Mouse (Mus musculus) thymus, adult 2 months (tissue): ENCODE results near the gene Sertad4. TPM values are rescaled to one million over a fixed set of nuclear protein-coding genes. Genes with fewer than 3 reads are reported as not detected.

Experiments used
- DNase-seq: peaks from one replicate; pipeline ENCODE4 v3.0.0; 2021
- H3K27ac ChIP-seq: fragments of 200-500 bp; 2 replicates; pipeline ENCODE4 v1.5.1; 2012; ENCODE audit warnings: low read length, control low read depth; ENCODE audit not compliant: control insufficient read depth, insufficient read depth
- H3K27me3 ChIP-seq: fragments of 200-500 bp; 2 replicates; pipeline ENCODE4 v1.6.1; 2012; ENCODE audit warnings: mild to moderate bottlenecking, low read length, moderate library complexity, mixed read lengths; ENCODE audit not compliant: control insufficient read depth, insufficient read depth
- H3K36me3 ChIP-seq: fragments of 200-500 bp; 2 replicates; pipeline ENCODE4 v1.6.1; 2012; ENCODE audit warnings: mild to moderate bottlenecking, low read length, moderate library complexity; ENCODE audit not compliant: control insufficient read depth, insufficient read depth
- H3K4me1 ChIP-seq: fragments of 200-500 bp; replicated peaks from 2 replicates; pipeline ENCODE4 v1.6.1; 2012; ENCODE audit warnings: low read length; ENCODE audit not compliant: control insufficient read depth, insufficient read depth
- H3K4me3 ChIP-seq: fragments of 200-500 bp; 2 replicates; pipeline ENCODE4 v1.5.1; 2012; ENCODE audit warnings: mild to moderate bottlenecking, low read length, control low read depth, moderate library complexity; ENCODE audit not compliant: control insufficient read depth, insufficient read depth
- CTCF ChIP-seq: fragments of 200-500 bp; IDR thresholded peaks from 2 replicates; pipeline ENCODE4 v1.5.1; 2012; ENCODE audit warnings: mild to moderate bottlenecking, control low read depth, low read length, moderate library complexity, borderline replicate concordance; ENCODE audit not compliant: control insufficient read depth, poor library complexity, insufficient read depth; ENCODE audit errors: extremely low read depth
- POLR2A ChIP-seq: fragments of 200-500 bp; IDR thresholded peaks from 2 replicates; pipeline ENCODE4 v1.6.1; 2012; ENCODE audit warnings: mild to moderate bottlenecking, low read length, control low read depth, moderate library complexity; ENCODE audit not compliant: control insufficient read depth, poor library complexity, insufficient read depth; ENCODE audit errors: extremely low read depth
- WGBS: fragments of 180-500 bp; shearing (Covaris S2); methylation state at CpG from one replicate; pipeline ENCODE4 v1.1.7; 2018; 5-methylcytosine and 5-hydroxymethylcytosine counted together
- polyA plus RNA-seq: library from polyadenylated mRNA; depleted of rRNA; stranded (reverse); fragments of >200 nt; gene quantifications from 2 replicates; pipeline ENCODE4 v1.2.3, GENCODE M21; 2012

Sertad4 gene
- polyA plus RNA-seq, 1 experiment: 2.3 TPM

GRCm38 (mm10) chr1:192853429-192853828, 2.1 kb downstream of the Sertad4 start:
- Histone ChIP-seq H3K4me3 (no peak overlapping the region), H3K27me3 (peaks cover 7% of the 10 kb centered on the region; the same call in 1 of the 2 replicates), H3K4me1 (peaks cover 21% of the 10 kb centered on the region), H3K36me3 (no peaks in the 10 kb centered on the region), H3K27ac (no peak overlapping the region)
- no peak for DNase-seq
- WGBS: 57% methylated on average over 2 of the region's 2 CpGs
- no peak for TF ChIP-seq POLR2A
- no peak for TF ChIP-seq CTCF

- H3K27ac ChIP-seq: no peak overlapping the region
- no peak for DNase-seq
- H3K4me3 ChIP-seq: no peak overlapping the region
- H3K27me3 ChIP-seq: peaks cover 7% of the 10 kb centered on the region; the same call in 1 of the 2 replicates
- peaks cover 21% of the 10 kb centered on the region for H3K4me1 ChIP-seq
- no peak for TF ChIP-seq CTCF
- no peaks in the 10 kb centered on the region for H3K36me3 ChIP-seq
These were observed 3.5 kb downstream of the Sertad4 start for GRCm38 (mm10) chr1:192852047-192852446.

DNA sequence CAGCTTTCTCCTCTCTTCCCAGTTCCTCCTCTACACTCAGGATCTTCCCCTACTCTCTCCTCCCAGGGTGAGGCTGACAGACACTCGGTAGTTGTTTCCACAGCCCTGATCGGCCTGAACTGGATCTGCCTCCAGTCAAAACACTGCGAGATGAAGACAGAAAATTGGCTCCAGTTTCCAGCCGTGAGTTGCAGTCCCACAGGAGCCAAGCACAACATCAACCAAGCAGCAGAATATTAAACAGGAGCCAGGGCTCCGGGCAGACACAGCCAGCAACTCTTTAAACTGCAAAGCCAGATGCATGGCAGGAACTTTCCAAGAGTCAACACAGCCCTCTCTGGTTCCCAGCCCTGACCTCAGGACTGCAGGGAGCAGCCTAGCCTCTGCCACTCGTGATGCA, 3.9 kb downstream of the Sertad4 start:
- peaks cover 7% of the 10 kb centered on the region; the same call in 1 of the 2 replicates for H3K27me3 ChIP-seq

DNA sequence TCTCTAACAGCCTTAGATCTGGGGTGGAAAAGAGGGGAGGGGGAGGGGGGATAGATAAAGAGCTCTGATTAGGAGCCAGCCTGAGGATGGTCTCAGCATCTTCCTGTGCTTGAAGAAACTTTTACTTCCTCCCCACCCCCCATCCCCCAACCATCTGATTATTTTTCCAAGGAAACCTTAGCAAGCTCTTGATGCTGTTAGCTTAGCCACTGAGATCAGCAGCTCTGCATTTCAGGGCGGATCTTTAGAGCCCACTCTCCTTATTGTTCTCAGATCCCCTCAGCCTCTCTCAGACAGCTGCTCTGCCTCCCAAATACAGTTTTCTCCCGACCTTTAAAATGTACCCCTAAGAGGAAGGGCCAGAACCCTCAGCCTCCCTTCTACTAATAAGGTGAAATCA, 4.4 kb downstream of the Sertad4 start:
- DNase-seq: no peak
- 25% methylated on average over 2 of the region's 2 CpGs for WGBS
- Histone ChIP-seq H3K27me3 (peaks cover 7% of the 10 kb centered on the region; the same call in 1 of the 2 replicates), H3K36me3 (no peaks in the 10 kb centered on the region), H3K4me1 (peaks cover 16% of the 10 kb centered on the region), H3K27ac (no peak overlapping the region), H3K4me3 (no peak overlapping the region)
- TF ChIP-seq CTCF (no peak), POLR2A (no peak)

More for the DNA sequence above, 3.9 kb downstream of the Sertad4 start:
- DNase-seq: no peak
- Histone ChIP-seq H3K36me3 (no peaks in the 10 kb centered on the region), H3K27ac (no peak overlapping the region), H3K4me1 (peaks cover 19% of the 10 kb centered on the region), H3K4me3 (no peak overlapping the region)
- 43% methylated on average over 6 of the region's 6 CpGs for WGBS
- TF ChIP-seq CTCF (no peak), POLR2A (no peak)

DNA sequence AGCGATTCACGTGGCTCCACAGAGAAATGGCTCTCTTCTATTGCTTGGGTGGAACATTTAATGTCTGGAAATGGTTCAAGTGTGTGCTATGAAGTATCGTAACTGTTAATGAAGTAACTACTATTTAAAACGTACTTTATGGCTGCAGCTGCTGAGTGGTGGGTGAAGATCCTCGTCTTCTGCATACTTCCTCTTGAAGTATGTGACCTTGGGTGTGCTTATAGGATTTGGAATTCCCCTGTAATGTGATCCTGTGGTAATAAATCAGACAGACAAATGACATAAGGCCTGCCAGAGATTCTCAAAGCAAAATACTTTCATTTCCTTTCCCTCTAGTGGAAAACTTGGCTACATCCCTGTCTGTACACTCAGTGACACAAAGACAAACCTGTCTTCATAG, 5.9 kb downstream of the Sertad4 start:
- TF ChIP-seq CTCF: no peak
- no peak for TF ChIP-seq POLR2A
- peaks cover 4% of the 10 kb centered on the region for H3K4me1 ChIP-seq
- H3K36me3 ChIP-seq: no peaks in the 10 kb centered on the region
- H3K27me3 ChIP-seq: peaks cover 5% of the 10 kb centered on the region; the same call in 1 of the 2 replicates
- H3K27ac ChIP-seq: no peak overlapping the region
- DNase-seq: no peak
- no peak overlapping the region for H3K4me3 ChIP-seq
- 79% methylated on average over 5 of the region's 5 CpGs for WGBS

DNA sequence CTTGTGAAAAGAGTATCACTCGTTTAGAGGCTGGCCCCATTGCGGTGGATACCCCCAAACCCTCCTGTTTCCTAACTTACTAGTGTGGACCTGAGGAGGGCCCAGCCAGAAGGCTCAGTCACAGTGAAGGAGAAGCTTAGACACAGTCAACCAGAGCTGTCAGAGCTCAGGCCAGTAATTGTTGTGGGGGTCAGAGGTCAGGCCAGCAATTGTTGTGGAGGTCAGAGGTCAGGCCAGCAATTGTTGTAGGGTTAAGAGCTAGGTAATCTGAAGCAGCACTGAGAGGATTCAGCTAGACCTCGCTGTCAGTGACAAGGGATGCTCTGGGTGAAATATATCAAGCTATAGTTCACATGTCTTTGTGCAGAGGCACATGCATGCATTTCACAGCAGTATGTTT, 8.3 kb downstream of the Sertad4 start:
- WGBS: 74% methylated on average over 3 of the region's 3 CpGs
- H3K4me3 ChIP-seq: no peak overlapping the region
- no peak overlapping the region for H3K27ac ChIP-seq
- H3K36me3 ChIP-seq: no peaks in the 10 kb centered on the region
- DNase-seq: no peak
- 0 out of 2 replicates have a peak, but pooled peaks cover 2% of the 10 kb centered on the region for H3K4me1 ChIP-seq
- H3K27me3 ChIP-seq: peaks cover 4% of the 10 kb centered on the region; the same call in 1 of the 2 replicates
- TF ChIP-seq POLR2A (no peak), CTCF (no peak)

DNA sequence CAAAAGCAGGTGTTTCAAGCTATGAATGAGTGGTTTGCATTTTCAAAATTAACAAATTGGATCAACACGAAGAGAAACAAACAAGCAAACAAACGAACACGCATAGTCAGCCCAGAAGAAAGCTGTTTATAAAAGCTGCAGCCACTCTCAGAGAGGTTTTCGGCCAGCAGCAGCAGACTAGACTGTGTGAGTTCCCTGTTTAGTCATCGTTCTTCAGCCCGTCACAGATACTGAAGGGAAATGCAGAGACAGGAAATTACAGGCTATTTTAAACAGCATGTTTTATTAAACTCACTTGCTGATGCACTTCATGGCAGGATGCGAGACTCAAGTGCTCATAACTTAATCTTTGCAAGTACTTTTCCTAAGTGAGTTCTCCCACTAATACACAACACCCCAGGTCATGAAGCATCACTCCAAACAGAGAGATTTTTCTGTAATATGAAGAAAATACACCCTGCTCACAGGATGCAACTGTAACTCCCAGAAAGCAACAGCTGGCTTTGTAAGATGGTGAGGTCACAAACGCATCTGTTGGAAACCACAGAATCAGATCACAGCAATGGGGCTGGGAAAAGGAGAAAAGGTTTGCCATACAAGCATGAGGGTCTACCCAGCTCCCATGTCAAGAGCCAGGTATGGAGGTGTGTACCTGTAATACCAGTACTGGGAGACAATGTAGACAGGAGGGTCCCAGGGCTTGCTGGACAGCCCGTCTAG, 14.3 kb downstream of the Sertad4 start:
- H3K36me3 ChIP-seq: no peaks in the 10 kb centered on the region
- H3K27ac ChIP-seq: no peak overlapping the region
- H3K4me3 ChIP-seq: no peak overlapping the region
- peaks cover 13% of the 10 kb centered on the region for H3K4me1 ChIP-seq
- H3K27me3 ChIP-seq: no peaks in the 10 kb centered on the region
- no peak for TF ChIP-seq POLR2A
- TF ChIP-seq CTCF: no peak
- DNase-seq: no peak
- WGBS: 12% methylated on average over 9 of the region's 9 CpGs
